22 mouse cellular contexts compared by ENCODE assay signal in the genomic region with DNA sequence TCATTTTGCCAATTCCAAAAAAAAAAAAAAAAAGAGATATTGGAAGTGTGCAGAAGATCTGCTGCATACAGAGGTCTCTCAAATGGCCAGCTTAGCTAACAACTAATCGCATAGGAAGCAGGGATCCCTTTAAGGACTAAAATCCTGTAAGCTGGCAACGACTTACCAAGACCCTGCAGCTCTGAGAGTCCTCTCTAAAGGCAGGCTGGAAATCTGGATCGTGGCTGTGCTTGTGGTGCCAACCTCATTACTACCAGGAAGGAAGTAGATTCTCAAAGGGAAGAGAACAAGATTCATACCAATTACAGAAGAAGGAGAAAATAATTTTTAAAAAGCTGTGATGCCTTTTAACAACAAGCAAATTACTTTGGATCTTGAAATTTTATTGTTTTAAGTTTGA. TPM values are rescaled to one million over a fixed set of nuclear protein-coding genes. Genes with fewer than 3 reads are reported as not detected.
DNase-seq lines count a peak whose midpoint lies in the region; ATAC-seq lines count a peak whose summit lies in the region.
"Had no signal": no experiment of that assay in that cellular context is flagged by ENCODE, and none has a peak within 500 bp of the region (broad histone marks: within the 10 kb centered on the region; RNA-seq: fewer than 3 reads in every experiment).

No protein-coding gene starts in this region.

- no peak overlapping the region for H3K4me2 ChIP-seq in kidney, embryonic 16.5 days (replicated peaks; ENCODE audit: low read depth, low read length)
- H3K4me2 ChIP-seq: embryonic facial prominence, embryonic 12.5 days; forebrain, embryonic 15.5 days; hindbrain, embryonic 14.5 days had no signal

- H3K27me3 ChIP-seq in kidney, embryonic 16.5 days (ENCODE audit: insufficient read depth, low read length) = no peaks in the 10 kb centered on the region
- H3K27me3 ChIP-seq: embryonic facial prominence, embryonic 12.5 days; forebrain, embryonic 15.5 days had no signal

- no peak overlapping the region for H3K27ac ChIP-seq in kidney, embryonic 16.5 days (ENCODE audit: low read length)
- H3K27ac ChIP-seq: embryonic facial prominence, embryonic 12.5 days; forebrain, embryonic 15.5 days; heart, embryonic 10.5 days; hindbrain, embryonic 10.5 days; hindbrain, embryonic 14.5 days had no signal

- no peak for DNase-seq in cerebellum, postnatal 4 days (ENCODE audit: low spot score in 2 of 2)
- peak; percentile 15 to 43 for DNase-seq in cerebellum, adult 18-20 months
- DNase-seq in cerebellum, postnatal 10 days = peak; percentile 69 to 71
- DNase-seq in kidney, postnatal 10 days = no peak
- DNase-seq in heart, postnatal 25 days (ENCODE audit: low spot score) = no peak
- DNase-seq: adrenal gland, adult 8-10 months; adrenal gland, postnatal 36 days; B cell, adult 2 months; gastrocnemius, postnatal 10 days; heart, adult 18-20 months; heart, postnatal 10 days; kidney, adult 2 months had no signal

- intact Hi-C loops in heart, postnatal 25 days (cut with DNase I) = no loop called here

- no peaks in the 10 kb centered on the region for H3K9me3 ChIP-seq in kidney, embryonic 16.5 days (ENCODE audit: low read length)
- H3K9me3 ChIP-seq: embryonic facial prominence, embryonic 12.5 days; forebrain, embryonic 15.5 days; heart, embryonic 10.5 days; hindbrain, embryonic 10.5 days had no signal

- H3K4me1 ChIP-seq in kidney, embryonic 16.5 days (ENCODE audit: insufficient read depth, low read length) = no peaks in the 10 kb centered on the region
- H3K4me1 ChIP-seq: embryonic facial prominence, embryonic 12.5 days; forebrain, embryonic 15.5 days; heart, embryonic 10.5 days; hindbrain, embryonic 10.5 days had no signal

- ATAC-seq in cerebellum, adult (ENCODE audit: insufficient number of reproducible peaks, low FRiP score, low TSS enrichment) = peak; percentile 70
- no peak for ATAC-seq in kidney, embryonic 16.5 days (ENCODE audit: low FRiP score, low TSS enrichment)
- ATAC-seq: CD4-positive, CD25-positive, alpha-beta regulatory T cell, adult 4 months; forebrain, embryonic 15.5 days; intestine, embryonic 16.5 days had no signal

- H3K9ac ChIP-seq in kidney, embryonic 16.5 days (replicated peaks; ENCODE audit: low read length) = no peak overlapping the region
- H3K9ac ChIP-seq: embryonic facial prominence, embryonic 12.5 days; forebrain, embryonic 15.5 days; hindbrain, embryonic 14.5 days had no signal

- no peaks in the 10 kb centered on the region for H3K36me3 ChIP-seq in kidney, embryonic 16.5 days (ENCODE audit: insufficient read depth, low read length)
- H3K36me3 ChIP-seq: embryonic facial prominence, embryonic 12.5 days; forebrain, embryonic 15.5 days; G1E; heart, embryonic 10.5 days; hindbrain, embryonic 10.5 days had no signal

- 68% methylated on average over 3 of the region's 3 CpGs for WGBS in kidney, embryonic 16.5 days

- H3K4me3 ChIP-seq in kidney, embryonic 16.5 days (ENCODE audit: low read length) = no peak overlapping the region
- H3K4me3 ChIP-seq: embryonic facial prominence, embryonic 12.5 days; forebrain, embryonic 15.5 days; heart, embryonic 10.5 days; hindbrain, embryonic 10.5 days had no signal

RNA-seq across cellular contexts. Expression of gene Ptchd4, which starts 29.5 kb away (rescaled TPM):
- not detected for total RNA-seq in heart, postnatal 25 days (2021)
- polyA plus RNA-seq in kidney, embryonic 16.5 days (2015; fragmentation: Nextera tagmentation; extraction: Ambion mirVana) = 0.42 and 0.49 TPM in 2 replicates
- total RNA-seq: heart, adult 18-20 months; heart, postnatal 10 days had no signal
- polyA plus RNA-seq: CD4-positive, CD25-positive, alpha-beta regulatory T cell, adult 4 months; G1E had no signal

Comparison
In these comparisons a context has a peak if more than half of its experiments do, and no peak if none do; other contexts are left out.
1. DNase-seq: peak in cerebellum, adult 18-20 months (2 of 2) and cerebellum, postnatal 10 days (2 of 2); none in cerebellum, postnatal 4 days (0 of 2), kidney, postnatal 10 days (single experiment) and heart, postnatal 25 days (single experiment).